Mouse (Mus musculus) ovary, adult 18-20 months (tissue): ENCODE data around the gene Clec1b.

ENCODE experiments used
- DNase-seq: peaks from one replicate; pipeline ENCODE4 v3.0.0; 2022; ENCODE audit warnings: low spot score, mixed read lengths

Gene Clec1b

DNA sequence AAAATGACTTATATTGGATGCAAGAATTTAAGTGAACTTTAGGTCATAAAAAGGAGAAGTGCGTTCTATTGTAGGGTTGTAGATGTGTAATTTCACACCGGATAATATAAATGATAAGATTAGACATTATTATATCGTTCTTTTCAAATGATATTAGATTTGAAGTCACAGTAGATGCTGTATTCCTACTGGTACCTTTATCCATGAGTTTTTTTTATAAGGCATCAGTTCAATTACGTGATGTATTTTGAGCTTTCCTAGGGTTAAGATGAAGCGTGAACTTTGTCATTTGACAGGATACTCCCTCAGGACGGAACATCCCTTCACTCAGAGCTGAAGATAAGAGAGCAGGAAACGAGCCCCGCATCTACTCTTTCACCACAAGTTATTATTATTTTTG, at the start of gene Clec1b:
TSS of gene Clec1b (plus strand) at position 301 of the 400 bp plus-strand sequence.
- no peak for DNase-seq

DNA sequence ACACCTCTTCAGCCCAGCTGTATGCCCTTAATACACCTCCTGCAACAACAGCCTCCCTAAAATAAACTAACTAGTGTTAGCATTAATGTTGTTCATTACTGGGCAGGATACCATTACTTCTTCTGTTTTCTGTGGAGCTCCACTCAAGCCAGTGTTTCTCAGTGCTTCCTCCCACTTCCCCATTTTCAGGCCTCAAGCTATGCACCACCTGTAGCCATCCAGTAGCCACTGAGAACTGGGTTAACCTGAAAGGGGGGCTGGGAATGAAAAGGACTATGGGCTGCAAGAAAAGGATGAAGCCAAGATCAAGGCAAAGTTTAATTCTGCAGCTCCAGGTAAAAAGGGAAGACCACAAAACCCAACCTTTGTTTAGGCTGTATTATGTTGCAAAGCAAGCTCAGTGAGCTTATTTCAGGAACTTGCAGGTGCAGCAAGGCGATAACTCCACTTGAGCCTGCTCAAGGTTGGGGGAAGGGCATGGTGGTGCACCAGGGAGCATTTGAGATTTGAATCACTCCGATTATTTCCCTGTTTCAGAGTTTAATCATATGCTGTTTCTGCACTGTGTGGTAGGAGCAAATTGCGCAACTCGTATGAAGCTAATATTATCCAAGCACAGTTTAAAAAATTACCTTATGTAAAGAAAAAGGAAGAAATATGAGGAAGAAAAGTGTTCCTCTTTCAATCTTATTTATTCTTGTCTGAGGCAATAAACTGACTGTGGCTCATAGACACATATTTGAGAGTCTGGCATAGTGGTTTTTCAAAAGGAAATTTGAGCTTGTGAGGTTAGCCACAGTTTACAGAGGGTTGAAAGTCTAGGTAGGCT, 47.4 kb upstream of the Clec1b start:
- DNase-seq: no peak

DNA sequence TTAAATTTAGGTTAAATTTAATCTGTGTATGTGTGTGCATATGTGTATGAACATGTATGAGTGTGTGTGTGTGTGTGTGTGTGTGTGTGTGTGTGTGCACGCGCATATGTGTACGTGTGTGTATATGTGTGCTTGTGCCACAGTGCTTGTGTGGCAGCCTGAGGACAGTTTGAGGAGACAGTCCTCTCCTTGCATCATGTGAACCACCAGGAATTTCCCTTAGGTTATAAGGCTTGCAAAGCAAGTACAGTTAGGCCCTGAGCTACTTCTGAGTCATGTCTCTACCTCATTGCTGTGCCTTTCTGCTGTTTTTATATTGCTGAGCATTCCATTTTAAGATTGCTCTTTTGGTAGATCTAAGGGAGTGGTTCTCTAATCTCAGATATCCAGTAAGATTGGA, 46.0 kb upstream of the Clec1b start:
- DNase-seq: no peak

DNA sequence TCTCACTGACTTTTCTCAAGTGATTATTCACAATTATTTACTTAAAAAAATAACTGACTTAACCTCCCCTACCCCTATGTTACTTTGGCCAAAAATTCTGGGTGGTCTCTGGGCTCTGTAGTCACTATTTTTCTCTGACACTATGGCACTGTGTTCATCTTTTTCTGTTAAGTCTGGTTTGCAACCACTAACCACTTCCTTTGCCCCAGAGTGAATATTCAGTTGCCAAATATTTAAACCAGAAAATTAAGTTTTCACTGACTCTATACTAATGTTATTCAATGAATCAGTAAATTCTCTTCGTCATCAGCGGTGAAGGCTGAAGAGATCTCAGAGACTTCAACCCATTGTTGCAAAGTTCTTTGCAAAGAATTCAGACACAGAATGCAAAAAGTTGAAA, 41.3 kb upstream of the Clec1b start:
- DNase-seq: no peak

DNA sequence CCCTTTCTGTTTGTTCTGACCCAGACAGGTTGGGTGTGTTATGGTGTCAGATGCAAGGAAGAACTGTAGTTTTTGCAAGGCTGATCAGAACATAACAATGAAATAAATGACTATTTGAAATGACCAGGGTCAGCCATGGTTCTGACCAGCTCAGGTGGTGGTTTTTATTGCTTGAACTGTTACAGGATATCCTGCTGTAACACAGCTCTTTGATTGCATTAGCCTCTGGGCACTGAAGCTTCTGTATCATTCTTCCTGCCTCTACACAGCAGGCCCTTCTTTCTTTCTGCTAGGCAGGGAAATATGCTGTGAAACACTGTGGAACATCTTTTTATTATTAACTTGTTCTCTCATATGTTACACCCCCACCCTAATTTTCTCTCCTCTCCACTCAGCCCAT, 40.7 kb upstream of the Clec1b start:
- no peak for DNase-seq

DNA sequence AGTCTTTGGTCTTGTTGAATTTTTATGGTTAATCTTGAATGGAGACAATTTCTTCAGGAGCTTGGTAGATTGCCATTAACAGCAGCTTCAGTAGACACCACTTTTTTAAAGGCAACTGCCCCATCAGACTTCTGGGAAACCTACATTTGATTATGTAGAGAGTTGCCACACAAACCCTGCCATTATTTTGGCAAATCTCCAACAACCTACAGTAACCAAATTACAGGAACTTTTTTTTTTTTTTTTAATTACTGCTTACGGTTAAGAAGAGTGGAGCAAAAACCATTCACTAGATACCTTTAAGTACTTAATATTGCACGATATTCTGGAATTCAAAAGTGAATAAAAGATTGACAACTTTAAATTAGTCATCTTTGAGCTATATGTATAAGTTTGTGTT, 37.6 kb upstream of the Clec1b start:
- DNase-seq: no peak

DNA sequence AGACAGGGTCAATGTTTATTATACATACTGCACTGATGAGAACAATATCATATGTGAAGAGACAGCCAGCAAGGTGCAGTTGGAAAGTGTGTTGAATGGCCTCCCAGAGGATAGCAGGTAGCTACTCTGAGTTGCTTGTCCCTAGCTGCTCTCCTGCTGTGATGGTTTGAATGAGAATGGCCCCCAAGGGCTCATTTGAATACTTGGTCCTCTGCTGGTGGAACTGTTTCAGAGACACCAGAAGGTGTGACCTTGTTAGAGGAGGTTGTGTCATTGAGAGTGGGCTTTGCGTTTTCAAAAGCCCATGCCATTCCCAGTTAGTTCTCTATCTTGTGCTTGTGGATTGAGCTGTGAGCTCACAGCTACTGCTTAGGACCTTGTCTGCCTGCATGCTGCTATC, 33.2 kb upstream of the Clec1b start:
- DNase-seq: no peak

DNA sequence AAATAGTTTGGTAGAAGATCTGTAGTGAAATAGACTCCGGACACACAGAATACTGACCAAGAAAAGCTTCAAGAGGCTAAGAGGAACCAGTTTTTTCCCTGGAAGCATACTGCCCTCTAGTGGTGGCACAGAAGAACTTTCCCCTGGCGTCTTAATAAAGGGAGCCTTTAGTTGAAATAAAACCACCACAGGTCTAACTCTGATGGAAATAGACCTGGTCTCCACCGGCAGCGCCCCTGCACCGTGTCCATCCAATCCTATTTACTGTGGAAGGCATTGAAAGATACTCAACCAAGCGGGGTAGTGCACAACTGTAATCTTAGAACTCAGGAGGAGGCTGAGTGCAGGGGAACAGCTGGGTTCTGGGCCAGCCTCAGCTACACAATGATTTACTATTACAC, 31.1 kb upstream of the Clec1b start:
- no peak for DNase-seq

DNA sequence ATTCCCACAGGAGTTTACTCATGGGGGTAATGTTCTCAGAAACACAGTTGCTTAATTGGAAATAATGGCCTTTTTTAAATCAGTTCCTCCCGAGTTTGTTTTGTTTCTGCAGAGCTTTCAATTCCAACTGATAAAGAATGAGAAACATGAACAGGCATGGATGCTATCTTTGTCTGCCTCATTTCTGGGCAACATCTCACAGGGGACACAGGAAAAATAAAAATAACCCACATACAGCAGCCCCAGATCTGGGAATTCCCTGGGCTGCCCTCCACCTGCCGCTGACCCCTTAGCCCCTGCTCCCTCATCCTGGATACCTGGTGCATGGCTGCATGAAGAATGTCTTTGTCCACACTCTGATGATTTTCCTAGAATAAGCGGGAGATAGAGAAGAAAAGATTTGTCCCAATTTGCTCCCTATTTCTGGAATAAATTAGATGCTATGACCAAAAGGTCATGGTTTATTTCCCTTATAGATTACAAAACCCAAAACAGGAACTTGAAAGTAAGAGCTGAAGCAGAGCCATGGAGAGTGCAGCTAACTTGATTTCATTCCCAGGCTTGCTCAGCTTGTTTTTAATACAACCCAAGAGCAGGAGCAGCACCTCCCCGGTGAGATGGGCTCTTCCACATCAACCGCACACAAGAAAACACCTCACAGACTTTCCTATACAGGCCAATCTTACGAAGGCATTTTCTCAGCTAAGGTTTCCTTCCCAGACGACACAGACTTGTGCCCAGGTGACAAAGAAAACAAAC, 27.5 kb upstream of the Clec1b start:
- no peak for DNase-seq

DNA sequence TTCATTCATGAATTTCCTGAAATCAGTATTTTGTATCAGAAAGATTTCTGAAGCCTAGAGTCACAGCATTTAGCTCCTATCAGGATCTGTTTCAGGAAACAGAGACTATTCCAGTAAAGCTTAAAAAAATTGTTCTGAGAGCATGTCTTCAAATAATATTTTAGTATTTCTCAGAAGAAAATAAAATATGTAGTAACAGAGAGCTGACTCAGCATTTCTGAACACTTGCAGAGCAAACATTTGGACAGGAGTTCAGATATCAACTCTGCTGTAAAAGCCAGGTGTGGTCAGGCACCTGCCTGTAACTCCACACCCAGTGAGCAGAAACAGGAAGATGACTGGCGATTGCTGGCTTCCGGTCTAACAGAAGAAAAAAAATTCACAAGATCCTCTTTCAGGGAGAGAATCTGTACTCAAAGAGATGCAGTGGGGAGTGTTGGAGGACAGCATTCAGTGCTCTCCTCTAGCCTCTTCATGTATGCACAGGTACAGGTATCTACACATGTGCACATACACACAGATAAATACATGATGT, 22.1 kb upstream of the Clec1b start:
- no peak for DNase-seq

DNA sequence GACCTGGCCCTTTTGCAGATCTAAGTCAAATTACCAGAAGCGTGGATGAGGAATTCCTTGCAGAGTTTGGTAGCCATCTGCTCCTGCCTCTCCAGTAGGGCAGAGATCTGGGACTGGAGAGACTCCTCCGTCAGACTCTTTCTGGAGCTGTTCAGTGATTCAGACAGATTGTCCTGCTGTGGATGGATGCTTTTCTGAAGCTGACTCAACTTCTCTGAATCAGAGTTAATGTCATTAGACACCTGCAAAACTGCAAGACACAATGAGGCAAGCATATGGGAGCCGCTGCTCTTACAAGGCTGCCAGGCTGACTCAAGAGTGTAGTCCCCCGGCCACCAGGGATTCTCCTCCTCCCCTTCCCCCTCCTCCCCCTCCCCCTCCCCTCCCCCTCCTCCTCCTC, 16.6 kb upstream of the Clec1b start:
- no peak for DNase-seq

DNA sequence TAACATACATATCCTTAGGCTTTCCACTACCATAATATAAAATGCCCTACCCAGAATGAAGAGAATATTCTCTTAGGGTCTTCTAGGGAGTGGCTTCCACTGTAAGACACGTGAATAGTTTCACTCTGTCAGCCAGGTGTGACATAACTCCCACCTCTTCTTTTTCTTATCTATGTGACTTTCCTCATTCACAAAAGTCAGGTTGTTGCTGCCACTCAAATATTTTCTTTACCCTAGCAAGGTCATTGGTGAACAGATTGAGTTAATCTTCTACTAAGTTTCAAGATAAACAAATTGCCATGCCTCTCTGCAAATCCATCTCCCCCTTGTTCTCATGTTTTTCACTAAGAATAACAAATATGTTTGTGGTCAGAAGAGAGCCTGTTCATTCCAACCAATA, 15.4 kb upstream of the Clec1b start:
- DNase-seq: no peak

DNA sequence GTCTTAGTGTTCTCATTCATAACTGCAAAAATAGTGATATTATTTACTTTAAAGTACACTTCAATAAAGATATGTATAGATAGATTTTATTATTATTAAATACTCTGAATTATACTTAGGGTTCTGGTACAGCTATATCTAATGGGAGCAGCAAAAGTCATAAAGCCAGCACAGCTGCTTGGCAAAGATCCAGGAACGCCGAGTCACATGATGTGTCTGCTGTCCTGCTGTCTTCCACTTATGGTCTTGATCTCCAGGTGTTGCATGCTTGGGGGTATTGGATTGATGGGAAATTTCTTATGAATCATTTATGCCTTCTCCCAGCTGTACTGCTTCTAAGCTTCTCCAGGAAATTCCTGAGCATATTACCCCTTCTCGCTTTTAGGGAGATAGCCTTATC, 13.6 kb upstream of the Clec1b start:
- no peak for DNase-seq

DNA sequence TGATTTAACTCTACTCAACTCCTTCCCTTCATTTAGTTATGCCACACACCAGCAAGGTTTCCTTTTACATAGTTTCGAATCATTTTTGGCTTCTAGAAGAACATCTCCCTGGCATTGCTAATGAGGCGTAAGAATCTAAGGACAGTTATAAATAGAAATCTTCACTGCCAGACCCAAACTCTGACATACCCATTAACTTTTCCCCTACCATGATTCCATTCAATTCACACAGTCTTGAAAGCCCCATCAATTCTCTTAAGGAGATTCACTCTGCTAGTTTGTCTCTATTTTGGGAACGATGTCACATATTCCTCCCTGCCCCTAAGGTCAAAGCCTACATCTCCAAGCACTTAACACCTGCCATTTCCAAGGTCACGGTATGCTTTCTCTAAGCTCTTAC, 12.1 kb upstream of the Clec1b start:
- no peak for DNase-seq

DNA sequence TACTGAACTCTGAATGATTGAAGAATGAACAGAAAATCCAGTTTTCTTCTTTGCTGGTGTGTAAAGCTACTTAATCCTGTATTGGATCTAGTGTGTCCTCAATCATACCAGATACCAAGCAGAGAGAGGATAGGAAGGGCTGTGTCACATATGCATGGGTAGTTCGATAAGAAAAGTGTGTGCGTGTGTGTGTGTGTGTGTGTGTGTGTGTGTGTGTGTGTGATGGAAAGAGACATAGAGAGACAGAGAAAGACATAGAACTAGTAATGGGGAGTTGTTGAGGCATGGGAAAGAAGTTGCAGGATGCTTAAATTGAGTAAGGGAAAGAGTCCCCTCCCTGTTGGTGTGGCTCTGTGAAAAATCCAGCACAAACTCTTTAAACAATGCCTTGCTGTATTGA, 11.3 kb upstream of the Clec1b start, which contains the start of gene Clec12b:
TSS of gene Clec12b (minus strand) at position 101 of the 400 bp plus-strand sequence.
- DNase-seq: no peak

DNA sequence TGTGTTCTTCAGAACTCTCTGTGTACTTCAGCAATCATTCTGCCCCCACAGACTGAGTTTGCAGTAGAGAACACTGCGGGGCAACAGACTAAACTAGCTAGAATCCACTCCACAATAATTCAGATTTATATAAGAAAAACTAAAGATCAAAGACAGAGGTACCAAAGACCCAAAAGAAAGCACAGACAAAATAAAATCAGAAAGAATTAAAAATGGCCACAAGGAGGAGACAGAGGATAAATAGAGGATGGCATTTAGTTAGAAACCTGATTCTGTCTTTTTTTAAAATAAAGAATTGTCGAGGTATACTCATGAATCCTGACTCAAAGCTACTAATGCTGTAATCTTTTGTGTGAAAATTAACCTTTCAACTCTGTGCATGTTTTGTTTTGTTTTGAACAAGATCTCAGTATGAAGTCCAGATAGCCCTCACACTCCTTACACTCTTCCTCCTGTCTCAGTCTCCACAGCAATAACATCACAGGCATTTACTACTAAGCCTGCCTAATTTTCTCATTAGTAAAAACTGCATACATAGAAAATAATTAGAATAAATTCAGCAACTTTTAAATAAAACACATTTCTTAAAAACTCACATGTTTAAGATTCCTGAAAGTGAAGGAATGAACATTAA, 3.9 kb upstream of the Clec1b start:
- no peak for DNase-seq

DNA sequence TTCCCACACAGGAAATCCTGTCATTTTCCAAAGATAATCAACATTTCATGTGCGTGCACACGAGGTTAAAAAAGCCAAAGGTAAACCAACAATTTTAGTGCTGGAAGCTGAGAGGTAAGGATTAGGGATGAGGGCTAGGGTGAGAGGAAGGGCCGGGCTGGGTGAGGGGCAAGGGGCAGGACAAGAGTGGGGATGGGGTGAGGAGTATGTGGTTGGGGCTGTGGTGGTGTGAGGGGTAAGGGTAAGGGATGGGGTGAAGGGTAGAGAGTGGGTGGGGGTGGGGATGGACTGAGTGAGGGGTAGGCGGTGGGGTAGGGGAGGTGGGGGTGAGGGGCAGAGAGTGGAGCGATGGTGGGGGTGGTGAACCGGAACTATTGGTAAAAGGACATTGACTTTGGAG, 3.4 kb upstream of the Clec1b start:
- DNase-seq: no peak

DNA sequence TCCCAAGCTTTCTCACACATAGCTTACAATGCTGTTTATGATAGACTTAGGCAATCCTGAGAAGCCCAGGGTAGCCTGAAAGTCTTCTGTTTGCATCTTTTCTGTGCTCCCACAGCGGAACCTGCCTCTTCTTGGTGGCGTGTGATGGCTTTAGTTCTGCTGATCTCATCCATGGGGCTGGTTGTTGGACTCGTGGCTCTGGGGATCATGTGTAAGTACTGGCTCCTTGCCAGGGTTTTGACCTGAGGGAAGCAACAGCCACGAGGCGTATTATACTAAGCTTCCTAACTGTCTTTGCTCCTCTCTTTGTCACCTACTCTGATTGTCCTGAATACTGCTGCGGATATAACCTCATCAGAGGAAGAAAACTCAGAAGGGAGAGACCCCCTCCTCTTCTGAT, 2.8 kb downstream of the Clec1b start:
- no peak for DNase-seq

DNA sequence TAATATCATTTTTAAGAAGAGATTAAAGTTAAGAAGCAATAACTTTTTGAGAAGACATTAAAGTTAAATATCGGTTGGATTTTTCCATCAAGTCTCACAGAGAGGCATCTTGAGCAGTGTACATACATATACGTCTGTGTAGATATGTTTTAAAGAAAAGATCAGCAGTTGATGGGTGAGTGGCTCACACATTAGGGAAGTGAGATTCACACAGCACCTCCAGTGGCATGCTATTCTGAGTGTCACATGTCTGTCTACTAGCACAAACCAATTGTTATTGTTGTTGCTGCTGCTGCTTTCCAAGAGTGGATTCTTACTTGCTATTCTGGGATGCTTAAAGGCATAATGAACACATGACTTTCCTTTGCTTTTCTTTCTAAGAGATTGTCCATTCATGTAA, 5.3 kb downstream of the Clec1b start:
- no peak for DNase-seq

DNA sequence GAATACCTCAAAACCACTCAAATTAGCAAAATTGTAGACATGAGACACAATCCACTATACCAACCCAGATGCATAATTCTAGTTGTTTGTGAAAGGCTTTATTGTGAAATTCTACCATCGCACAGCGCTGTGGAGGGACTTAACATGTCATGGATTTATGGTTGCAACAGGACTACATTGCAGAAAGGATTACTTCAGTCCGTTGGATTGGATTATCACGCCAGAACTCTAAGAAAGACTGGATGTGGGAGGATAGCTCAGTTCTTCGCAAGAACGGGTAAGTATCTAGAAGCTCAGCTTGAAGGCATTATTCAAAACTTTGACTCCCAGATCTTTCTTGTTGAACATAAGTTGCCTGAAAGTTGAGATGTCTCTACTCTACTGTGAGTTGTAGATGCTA, 6.3 kb downstream of the Clec1b start:
- DNase-seq: no peak

DNA sequence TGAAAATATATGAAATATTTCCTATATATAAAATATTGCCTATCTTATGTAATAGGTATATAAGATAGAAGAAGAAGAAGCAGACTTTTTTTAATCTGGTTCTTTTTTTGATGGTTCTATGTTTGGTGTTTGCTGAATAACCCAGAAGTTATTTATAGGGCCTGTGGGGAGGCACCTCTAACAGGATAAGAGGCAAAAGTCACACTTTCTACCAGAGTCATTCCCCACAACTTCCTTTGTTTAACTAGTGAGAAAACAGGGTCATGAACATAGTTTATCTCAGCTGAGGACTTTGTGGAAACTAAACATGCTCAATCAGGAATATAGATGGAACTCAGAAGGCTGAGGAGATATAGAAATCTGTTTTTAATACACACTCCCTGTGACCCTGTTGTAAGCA, 8.9 kb downstream of the Clec1b start:
- no peak for DNase-seq

DNA sequence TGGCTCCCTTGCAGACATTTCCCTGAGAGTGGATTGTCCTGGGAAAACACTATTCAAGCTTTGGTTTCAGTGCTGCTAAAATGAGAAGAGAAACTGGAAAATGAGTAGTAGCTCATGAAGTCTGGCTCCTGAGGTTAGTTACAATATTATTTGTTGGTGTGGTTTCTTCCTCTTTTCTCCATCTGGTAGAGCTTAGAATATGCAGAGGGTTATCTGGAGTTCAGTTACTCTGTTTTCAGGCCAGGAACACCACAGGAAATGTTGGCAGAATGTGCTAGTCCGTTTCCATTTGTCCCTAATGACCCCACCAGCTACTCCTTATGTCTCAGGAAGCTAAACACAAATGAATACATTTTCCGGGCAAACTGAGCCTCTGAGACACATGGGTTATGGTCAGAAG, 10.2 kb downstream of the Clec1b start:
- no peak for DNase-seq

DNA sequence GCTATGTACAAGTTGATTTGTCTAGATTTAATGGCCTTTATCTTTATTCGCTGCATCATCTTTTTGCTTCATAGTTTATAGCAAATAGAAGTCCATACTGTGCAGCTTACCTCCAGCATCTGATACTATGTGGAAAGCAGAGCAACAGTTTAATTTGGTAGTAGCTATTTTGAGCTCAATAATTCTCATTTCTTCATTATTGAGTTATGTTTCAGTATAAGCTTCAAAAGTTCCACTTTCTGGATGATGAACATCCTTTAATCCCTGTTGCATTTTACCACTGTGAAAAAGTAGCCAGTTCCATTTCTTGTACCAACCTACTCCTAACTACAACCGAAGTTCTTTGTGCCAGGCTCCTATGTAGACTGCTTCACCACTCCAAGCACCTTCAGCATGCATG, 11.5 kb downstream of the Clec1b start, which contains the start of gene Clec9a:
TSS of gene Clec9a (plus strand) at position 301 of the 400 bp plus-strand sequence.
- no peak for DNase-seq
